Mouse (Mus musculus): Measurements from ENCODE around the gene Atp2a1.

Gene Atp2a1

DNA sequence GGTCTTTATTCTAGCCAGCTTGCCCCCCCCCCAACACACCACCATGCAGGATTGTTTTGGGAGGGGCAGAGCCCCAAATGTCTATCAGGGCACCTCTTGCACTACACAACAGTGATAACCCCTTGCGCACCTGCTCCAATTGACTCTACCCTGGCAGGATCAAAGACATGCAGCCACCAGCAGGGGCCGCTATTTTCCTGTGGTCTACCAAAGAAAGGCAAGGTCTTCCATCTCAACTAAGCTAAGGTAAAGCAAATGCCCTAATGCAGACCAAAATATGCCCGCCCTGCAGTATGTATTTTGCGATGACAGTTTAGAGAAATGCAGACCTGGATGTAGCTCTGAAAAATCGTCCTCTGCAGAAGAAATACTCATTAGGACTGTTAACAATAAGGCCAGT, 63.4 kb downstream of the Atp2a1 start:
- DNase-seq, result peak; percentile 75

DNA sequence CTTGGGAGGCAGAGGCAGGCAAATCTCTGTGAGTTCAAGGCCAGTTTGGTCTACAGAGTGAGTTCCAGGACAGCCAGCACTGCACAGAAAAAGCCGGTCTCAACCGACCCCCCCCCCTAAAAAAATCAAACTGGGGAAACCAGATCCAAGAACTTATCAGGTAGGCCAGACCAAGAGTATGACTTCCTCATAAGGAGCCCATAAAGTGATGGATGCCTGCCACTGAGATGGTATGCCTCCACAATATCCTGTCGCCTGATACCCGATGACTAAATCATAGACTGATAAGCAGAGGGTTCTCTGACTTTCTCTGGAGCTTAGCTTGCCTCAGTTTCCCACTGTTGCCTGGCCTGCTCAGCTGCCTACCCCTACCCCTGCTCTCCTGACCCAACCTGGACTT, 65.1 kb downstream of the Atp2a1 start:
- no peak for DNase-seq

DNA sequence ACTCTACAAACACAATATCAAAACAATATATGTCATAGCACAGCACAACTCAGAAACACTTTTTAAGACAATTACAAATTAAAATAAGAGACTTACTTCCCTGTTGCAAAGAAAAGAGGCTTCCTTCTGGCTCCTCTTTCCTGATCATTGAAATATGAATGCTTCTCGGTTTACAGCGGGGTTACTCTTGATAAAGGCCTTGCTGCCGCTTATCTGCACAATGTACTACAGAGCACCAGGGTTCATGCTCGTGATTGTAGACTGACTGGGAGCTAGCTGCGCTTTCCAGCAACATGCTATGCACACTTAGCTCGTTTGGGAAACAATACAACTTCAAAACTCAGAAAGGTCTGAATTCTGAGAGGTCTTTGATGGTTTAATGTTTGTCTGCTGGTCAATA, 65.7 kb downstream of the Atp2a1 start:
- DNase-seq, result no peak

DNA sequence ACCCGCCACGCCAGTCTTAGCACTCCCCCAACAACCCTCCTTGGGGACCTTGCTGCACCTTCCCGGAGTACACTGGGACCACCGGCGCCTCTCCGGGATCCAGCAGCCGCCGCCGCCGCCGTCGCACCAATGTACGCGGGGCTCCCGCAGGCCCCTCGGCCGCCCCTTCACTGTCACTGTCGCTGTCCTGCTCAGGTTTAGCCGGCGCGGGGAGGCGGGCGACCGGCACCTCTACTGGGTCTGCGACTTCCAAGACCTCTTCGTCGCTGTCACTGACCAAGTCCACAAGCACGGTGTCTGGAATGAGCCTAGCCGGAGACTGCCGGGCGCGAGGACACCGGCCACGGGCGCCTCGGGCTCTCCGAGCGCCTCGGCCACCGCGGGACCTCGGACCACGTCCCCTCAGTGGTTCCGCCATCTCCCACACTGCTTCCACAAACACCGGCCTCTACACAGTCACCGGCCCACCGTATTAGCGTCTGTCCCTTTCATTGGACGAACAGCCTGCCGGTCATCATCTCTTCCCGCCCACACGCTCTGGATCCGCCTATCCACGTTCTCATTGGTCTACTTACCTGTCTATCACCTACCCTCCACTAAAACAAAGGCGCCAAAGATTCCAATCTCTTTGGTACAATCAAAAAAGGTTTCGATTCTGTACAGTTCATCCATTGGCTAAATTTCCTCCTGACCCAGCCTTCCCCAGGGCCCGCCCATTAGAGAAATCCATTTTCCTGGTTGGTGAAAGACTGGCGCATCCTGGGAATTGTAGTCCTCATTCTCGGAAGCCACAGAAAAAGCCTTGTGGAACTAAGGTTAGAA, 66.4 kb downstream of the Atp2a1 start, which contains the start of gene Nfatc2ip:
Nfatc2ip (minus strand) TSS at position 440 of the 822 bp plus-strand sequence.
- peak; percentile 98 for DNase-seq
